Mouse (Mus musculus): ENCODE results near the gene Olfr556. TPM values are rescaled to one million over a fixed set of nuclear protein-coding genes. Genes with fewer than 3 reads are reported as not detected.
A peak's percentile ranks its signal among the peaks of the same experiment; 100 is the strongest.
"Not testable (repeated sequence)": the region's sequence is repeated elsewhere in the genome, so short reads cannot be mapped to it uniquely, and the experiment has no call there.

Gene Olfr556
- total RNA-seq (2021) = not detected
- long read RNA-seq, experiment 1 = 0 reads
- long read RNA-seq, experiment 2 = 0 reads

DNA sequence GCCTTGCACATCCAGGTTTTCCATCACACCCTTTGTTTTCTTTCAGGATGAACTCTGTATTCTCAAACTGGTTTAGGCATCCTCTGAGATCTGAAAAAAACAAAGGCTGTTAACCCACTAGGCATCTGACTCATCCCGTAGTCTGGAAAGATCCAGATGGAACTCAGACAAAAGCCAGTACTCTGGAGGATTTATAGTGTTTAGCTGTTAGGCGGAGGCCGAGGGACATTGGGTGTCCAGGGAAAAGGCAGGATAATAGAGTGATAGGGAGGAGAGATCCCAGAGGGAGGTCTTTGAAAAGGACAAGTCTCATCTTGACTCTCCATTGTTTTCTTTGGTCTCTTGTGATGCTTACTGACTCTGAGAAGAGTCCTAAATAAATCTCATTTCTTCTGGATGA lies at the start of gene Olfr556:
Gene Olfr556, plus strand, starts transcription at position 301 of the 400 bp plus-strand sequence.
- DNase-seq (ENCODE audit: low spot score in 2 of 2) = no peak

DNA sequence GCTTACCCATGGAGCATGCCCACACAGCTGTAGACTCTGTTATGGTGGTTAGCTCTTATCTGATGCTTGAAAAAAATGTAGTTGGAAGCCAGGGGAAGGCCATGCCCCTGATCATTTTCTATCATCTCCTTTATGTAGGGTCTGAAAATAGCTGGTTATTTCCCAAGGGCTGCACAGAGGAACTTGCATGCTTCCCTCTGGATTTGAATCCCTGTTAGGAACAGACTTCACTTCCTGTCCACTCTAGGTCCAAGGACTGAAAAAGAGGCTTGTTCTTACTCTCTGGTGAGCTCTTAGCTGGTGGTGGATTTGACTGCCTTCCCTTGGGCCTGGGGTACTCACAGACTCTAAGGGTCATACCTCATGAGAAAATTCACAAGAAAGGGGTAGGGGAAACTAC lies 46.6 kb upstream of the Olfr556 start, which contains the start of gene Olfr553:
Gene Olfr553, minus strand, starts transcription at position 101 of the 400 bp plus-strand sequence.
- DNase-seq (ENCODE audit: low spot score in 2 of 2) = no peak

DNA sequence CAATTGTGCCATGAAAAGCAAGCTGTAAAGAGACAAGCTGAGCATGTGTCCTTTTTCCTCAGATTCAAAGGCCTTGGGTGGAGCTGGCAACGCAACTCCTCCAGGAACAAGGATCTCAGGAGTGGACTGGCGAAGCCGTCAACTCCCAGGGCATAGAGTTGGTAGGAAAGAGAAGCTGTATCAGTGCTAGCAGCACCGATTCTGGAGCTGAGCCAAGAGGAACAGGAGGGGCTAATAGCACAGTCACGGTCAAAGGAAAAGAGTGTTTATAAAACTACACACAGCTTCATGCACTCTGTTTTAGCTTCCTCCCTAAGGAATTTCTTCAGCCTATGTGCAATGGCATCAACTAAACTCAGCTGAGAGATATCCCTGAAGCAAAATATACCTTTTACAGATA lies 45.1 kb upstream of the Olfr556 start:
- DNase-seq (ENCODE audit: low spot score in 2 of 2) = no peak

DNA sequence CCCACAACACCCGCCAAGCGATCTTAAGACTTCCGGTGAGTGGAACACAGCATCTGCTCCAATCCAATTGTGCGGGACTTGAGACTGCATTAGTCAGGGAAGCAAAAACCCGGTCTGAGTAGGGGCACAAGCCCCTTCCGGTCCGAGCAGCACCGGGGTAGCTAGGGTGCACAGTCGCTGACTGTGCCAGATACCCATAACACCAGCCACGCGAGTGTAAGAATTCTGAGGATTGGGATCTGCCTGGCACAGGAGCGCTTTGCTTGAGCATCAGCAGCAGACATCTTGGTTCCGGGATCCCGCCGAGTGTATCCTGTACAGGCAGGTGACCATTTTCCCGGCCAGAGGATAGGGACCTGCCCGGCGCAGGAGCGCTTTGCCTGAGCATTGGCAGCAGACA lies 44.3 kb upstream of the Olfr556 start:
- not testable (repeated sequence) for DNase-seq (ENCODE audit: low spot score in 2 of 2)

DNA sequence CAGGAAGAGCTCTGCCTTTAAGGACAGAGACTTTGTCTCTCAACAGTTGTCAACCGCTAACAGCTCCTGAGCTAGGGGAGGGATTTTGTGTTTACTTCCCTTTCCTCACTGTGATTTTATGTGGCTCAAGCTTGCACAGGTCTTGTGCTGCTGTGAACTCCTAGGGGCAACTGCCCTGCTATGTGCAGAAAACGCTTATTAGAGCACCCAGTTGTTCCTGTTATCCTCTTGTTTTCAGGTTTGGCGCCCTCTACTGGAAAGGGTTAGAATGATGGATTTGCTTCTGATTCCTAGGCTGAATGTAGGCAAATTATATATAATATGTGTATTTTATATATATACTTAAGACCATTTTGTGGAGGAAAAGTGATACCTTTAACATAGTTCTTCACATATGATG lies 28.0 kb upstream of the Olfr556 start:
- DNase-seq (ENCODE audit: low spot score in 2 of 2) = no peak

DNA sequence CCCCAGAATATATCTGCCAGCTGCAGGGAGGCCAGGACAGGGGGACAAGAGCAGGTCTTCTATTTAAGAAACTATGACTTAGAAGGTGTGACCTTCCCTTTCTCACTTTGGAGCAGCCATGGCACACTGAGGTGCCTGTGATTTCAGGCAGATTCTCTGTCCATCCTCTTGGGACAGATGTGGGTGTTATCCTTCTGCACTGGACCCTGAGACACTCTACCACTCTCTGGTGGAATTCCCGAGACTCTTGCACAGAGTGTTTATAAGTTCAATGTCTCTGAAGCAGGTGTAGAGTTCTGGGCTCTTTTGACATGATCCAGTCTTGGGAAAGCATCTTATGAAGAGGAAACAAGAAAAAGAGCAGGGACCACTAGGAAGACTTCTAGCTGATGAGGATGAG lies 26.6 kb upstream of the Olfr556 start, which contains the start of gene Olfr554:
Gene Olfr554, plus strand, starts transcription at position 301 of the 400 bp plus-strand sequence.
- DNase-seq (ENCODE audit: low spot score in 2 of 2) = no peak

DNA sequence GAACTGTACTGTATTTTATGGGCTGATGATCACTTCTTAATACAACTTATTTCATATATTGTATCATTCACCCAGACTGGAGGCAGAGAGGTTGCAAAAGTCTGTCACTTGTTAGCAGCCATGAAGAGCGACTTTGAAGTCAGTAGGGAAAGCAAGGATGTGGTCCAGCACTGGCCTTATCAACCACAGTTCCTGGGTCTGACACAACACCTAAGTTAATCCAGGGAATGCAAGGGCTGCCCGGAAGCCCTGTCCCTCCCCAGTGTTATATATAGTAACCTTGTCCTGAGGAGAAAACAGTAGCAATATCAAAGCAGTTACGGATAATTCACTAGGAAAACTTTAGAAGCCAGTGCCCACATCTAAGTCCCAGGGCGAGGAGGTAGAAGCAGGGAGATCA lies 19.8 kb upstream of the Olfr556 start:
- not testable (repeated sequence) for DNase-seq (ENCODE audit: low spot score in 2 of 2)

DNA sequence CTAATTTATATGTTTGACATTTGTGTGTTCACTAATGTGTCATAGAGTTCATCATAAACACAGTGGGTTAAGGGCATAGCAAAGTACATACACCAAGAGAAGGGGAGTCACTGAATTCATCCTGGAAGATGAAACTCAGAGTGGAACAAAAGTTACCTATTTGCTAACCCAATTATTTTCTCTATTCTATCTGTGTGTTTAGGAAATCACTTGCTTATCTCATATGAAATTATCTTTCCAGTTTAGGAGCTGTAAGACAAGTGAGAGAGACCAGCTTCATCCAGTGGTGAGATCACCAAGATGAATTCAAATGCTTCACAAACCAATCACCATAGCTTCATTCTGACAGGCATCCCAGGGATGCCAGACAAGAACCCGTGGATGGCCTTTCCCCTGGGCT lies 6.2 kb upstream of the Olfr556 start, which contains the start of gene Olfr555:
Gene Olfr555, plus strand, starts transcription at position 301 of the 400 bp plus-strand sequence.
- DNase-seq (ENCODE audit: low spot score in 2 of 2) = no peak

DNA sequence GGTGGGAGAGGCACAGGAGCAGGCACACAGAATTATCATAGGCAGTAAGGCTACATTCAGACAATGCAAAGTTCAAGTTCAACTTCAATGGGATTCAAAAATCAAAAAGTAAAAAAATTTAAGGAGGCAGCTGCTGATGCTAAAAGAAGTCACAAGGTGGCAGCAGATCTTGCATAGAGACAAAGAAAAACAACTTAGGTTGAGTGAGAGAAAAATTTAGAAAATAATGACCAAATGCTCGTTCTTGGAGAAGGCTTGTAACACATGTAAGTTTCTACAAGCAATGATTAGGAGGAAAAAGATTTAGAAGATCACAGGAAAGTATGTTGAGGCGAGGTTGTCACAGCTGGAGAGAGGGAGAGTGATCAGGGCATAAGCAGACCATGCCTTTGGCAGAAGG lies 679 bp downstream of the Olfr556 start:
- no peak for DNase-seq (ENCODE audit: low spot score in 2 of 2)

DNA sequence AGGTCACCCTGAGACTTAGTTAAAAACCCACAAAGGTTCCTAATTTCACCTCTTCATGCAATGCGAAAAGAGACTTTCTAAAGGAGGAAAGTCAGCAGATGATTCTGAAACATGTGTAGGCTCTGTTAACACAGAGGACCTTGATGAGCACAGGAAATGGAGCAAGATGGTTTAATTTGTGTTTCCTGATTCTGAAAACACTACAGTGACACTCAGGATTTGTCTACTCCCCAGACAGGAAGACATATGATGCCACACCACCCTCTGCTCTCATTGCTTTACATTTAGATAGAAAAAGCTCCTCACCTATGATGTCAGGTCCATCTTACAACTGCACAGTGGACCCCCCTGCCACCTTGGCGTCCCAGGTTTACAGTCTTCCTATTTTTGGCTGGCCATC lies 11.5 kb downstream of the Olfr556 start:
- DNase-seq (ENCODE audit: low spot score in 2 of 2) = no peak

DNA sequence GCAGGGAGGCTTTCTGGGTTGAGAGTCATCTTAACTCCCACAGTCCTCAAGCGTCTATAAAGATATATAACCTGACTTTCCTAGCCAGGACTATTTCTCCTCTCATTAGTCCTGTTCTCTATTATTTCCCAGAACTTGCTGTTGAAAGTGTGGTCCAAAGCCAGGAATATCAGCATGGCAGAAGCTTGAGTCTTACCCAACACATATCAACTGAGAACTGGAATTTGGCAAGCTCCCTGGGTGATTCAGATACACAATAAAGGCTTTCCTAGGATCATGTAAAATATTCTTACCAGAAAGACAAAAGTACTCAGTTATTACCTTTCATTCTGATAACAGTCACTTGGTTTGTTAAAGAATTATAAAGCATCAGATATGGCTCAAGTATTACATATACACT lies 17.2 kb downstream of the Olfr556 start:
- DNase-seq (ENCODE audit: low spot score in 2 of 2) = no peak

DNA sequence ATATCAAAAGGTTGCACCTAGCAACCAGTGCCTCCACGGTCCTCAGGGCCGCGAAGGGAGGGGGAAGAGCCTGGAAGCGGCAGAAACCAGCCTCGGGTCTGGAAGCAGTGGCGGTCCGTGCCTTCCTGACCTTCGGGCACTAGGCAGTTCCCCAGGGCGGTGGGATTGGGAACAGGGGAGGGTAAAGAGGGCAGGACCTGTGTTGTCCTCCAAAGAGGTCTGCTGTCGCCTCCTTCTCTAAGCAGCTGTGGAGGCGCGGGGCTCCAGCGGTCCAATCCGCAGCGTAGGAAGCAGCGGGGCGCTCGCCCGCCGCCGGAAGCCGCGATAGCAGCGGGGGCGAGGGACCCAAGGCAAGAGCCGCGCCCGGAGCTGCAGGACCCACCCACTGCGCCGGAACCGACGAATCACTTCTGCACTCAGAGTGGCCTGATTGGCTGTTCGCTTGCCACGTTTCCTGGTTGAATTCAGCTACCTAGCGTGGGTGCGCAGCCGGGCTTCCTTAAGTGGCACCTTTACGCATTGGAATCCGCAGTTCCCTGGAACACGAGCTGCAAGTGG lies 22.3 kb downstream of the Olfr556 start, which contains the start of gene Trim68:
Gene Trim68, minus strand, starts transcription at position 384 of the 558 bp plus-strand sequence.
- peak; percentile 71 to 89 for DNase-seq (ENCODE audit: low spot score in 2 of 2)

DNA sequence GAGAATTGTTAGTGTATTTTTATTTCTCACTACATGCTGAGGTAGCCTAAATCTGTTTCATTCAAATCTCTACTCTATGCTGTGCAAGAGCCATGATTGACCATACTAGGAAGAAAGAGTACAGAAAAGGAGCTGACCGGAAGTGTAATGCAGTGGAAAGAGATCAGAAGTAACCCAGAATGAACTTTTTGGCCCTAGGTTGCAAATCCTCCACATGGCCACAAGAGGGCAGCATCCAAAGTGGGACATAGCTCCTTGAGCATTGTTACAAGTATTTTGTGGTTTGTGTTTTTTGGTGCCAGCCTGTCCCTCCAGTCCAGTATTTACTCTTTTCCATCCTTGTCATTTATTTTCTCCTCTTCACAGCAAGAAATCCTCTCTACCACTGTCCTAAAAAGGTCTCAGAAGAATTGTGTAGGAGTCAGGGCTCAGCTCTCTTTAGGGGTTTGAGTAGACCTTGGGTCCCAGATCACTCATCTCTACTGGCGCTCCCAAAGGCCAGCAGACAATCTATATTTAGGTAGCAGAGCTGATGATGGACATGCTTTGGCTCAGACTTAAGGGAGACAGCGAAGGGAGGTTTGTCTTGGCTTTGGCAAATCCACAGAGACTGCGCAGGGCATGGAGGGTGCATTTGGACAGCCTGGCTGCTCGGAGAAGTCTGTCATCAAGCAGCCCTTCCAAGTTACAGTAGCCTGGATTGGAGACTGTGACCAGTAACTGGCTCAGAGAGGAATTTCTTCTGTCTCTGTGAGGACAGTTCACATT lies 30.8 kb downstream of the Olfr556 start, which contains the start of gene Olfr557:
Gene Olfr557, plus strand, starts transcription at position 553 of the 768 bp plus-strand sequence.
- no peak for DNase-seq (ENCODE audit: low spot score in 2 of 2)

DNA sequence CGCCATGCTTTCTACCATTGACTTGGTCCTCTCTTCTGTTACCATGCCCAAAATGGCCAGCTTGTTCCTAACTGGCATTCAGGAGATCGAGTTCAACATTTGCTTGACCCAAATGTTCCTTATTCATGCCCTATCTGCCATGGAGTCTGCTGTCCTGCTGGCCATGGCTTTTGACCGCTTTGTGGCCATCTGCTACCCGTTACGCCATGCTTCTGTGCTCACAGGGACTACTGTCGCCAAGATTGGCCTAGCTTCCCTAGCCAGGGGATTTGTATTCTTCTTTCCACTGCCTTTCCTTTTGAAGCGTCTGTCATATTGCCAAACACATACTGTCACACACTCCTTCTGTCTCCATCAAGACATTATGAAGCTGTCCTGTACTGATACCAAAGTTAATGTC lies 33.8 kb downstream of the Olfr556 start:
- no peak for DNase-seq (ENCODE audit: low spot score in 2 of 2)

DNA sequence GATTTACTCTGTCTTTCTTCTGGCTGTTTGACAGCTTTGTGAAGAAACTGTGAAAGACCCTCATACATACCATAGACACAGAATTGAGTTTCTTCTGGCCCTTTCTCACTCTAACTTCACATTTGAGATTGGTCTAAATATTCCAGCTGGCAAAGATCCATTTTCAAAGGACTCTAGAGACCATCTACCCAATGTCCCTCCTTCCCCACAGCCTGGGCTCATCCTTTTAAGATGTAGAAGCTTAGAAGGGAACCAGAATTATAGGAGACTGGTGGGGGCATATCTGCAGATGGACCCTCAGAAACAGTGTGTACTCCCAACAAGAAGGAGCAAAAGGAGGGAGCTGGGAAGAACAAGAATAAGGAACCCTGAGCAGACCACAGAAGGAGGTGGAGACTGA lies 37.2 kb downstream of the Olfr556 start, which contains the start of gene Olfr558:
Gene Olfr558, plus strand, starts transcription at position 301 of the 400 bp plus-strand sequence.
- no peak for DNase-seq (ENCODE audit: low spot score in 2 of 2)

DNA sequence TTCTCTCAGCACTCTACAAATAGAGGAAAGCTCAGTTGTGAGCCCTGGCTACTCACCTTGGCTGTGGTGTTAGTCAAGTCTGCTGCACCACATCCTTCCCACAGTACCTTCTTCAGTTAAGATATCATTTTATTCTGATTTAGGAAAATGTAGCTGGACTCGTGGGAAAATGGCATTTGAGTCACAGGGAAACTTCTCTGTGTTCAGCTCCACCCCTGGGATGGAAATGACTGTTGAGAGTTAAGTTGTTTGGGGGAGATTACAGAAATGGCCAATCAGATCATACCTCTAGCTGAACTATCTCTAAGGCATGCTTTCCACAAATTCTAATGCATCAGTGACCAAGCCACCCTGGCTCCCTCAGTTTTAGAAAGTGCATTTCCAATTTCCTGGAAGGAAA lies 54.3 kb downstream of the Olfr556 start, which contains the start of gene Olfr33:
Gene Olfr33, minus strand, starts transcription at position 101 of the 400 bp plus-strand sequence.
- no peak for DNase-seq (ENCODE audit: low spot score in 2 of 2)

Other genes with a start within 250 kb of the Olfr556 start
- 10 to 100 TPM; 49.5 to 52.2 TPM for gene Rrm1, start 223.2 kb upstream of the Olfr556 start, total RNA-seq (2021)
- not detected for gene Olfr543, start 183.2 kb upstream of the Olfr556 start, total RNA-seq (2021)
- not detected for gene Olfr544, start 176.6 kb upstream of the Olfr556 start, total RNA-seq (2021)
- not detected for gene Olfr545, start 165.3 kb upstream of the Olfr556 start, total RNA-seq (2021)
- not detected for gene Olfr547, start 130.2 kb upstream of the Olfr556 start, total RNA-seq (2021)
- not detected for gene Olfr548-ps1, start 124.0 kb upstream of the Olfr556 start, total RNA-seq (2021)
- gene Olfr549, start 115.0 kb upstream of the Olfr556 start, total RNA-seq (2021) = not detected
- gene Trim21, start 99.4 kb upstream of the Olfr556 start, total RNA-seq (2021) = 1 to 10 TPM; 4.7 to 6.4 TPM
- gene Olfr550, start 93.5 kb upstream of the Olfr556 start, total RNA-seq (2021) = under 1 TPM in 1 of 2 experiments, not detected in 1; 0.10 TPM
- gene Olfr551, start 73.0 kb upstream of the Olfr556 start, total RNA-seq (2021) = not detected
- not detected for gene Olfr552, start 67.1 kb upstream of the Olfr556 start, total RNA-seq (2021)
- gene Olfr553, start 46.7 kb upstream of the Olfr556 start, total RNA-seq (2021) = not detected
- gene Olfr554, start 26.5 kb upstream of the Olfr556 start, total RNA-seq (2021) = not detected
- not detected for gene Olfr555, start 6.1 kb upstream of the Olfr556 start, total RNA-seq (2021)
- 1 to 10 TPM; 7.2 to 9.0 TPM for gene Trim68, start 22.4 kb downstream of the Olfr556 start, total RNA-seq (2021)
- gene Olfr557, start 31.0 kb downstream of the Olfr556 start, total RNA-seq (2021) = not detected
- 1 to 10 TPM; 3.3 to 5.2 TPM for gene Olfr558, start 37.3 kb downstream of the Olfr556 start, total RNA-seq (2021)
- gene Olfr33, start 54.2 kb downstream of the Olfr556 start, total RNA-seq (2021) = not detected
- gene Olfr559, start 62.6 kb downstream of the Olfr556 start, total RNA-seq (2021) = not detected
- under 1 TPM in 1 of 2 experiments, not detected in 1; 0.17 TPM for gene Olfr560, start 94.5 kb downstream of the Olfr556 start, total RNA-seq (2021)
- 1 to 10 TPM in 1 of 2 experiments, under 1 TPM in 1; 0.83 to 1.9 TPM for gene Olfr78, start 94.6 kb downstream of the Olfr556 start, total RNA-seq (2021)
- gene Olfr561, start 106.3 kb downstream of the Olfr556 start, total RNA-seq (2021) = under 1 TPM in 1 of 2 experiments, not detected in 1; 0.27 TPM
- not detected for gene Olfr564, start 138.6 kb downstream of the Olfr556 start, total RNA-seq (2021)
- gene Olfr566, start 193.9 kb downstream of the Olfr556 start, total RNA-seq (2021) = not detected
- gene Olfr568, start 212.2 kb downstream of the Olfr556 start, total RNA-seq (2021) = not detected
- gene Olfr569, start 226.0 kb downstream of the Olfr556 start, total RNA-seq (2021) = not detected
- gene Olfr570, start 229.7 kb downstream of the Olfr556 start, total RNA-seq (2021) = not detected

Data from gastrocnemius, postnatal 4 days (tissue).